ENCODE assay signal across 10 mouse cellular contexts in the genomic region with DNA sequence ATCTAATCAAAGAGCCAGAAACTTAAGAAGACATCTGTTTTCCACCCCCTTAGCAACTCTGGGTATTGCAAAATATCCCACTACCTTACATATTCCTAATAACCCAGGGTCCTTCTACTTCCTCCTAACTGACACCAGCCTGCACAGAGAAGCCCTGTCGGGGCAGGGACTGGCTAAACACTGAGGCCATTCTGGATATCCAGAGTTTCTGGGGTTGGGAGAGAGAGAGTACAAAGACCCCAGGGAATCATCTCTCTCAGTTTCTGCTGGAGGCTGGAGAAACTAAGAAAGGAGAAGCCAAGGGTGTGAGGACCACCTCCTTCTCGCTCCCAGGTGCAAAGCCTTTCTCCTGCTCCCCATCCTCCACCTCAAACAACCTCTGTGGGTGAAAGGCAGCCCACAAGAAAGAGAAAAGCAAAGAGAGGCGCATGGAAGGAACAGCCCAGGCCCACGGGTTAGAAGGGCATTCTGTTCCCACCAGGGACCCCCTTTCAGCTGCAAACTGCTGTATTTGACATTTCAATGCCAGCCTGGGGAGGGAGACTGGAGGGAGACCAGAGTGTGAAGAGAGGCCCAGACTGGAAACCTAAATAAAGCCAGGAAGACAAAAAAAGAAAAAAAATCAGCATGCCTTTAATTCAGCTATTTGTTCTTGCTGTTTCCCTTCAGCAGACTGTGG.
A peak's percentile ranks its signal among the peaks of the same experiment; 100 is the strongest.
DNase-seq lines count a peak whose midpoint lies in the region; ATAC-seq and TF ChIP-seq lines count a peak whose summit lies in the region.
"Had no signal": no experiment of that assay in that cellular context is flagged by ENCODE, and none has a peak within 500 bp of the region (broad histone marks: within the 10 kb centered on the region; RNA-seq: fewer than 3 reads in every experiment).

No protein-coding gene starts in this region.

- no peaks in the 10 kb centered on the region for H3K36me3 ChIP-seq in lung, embryonic 15.5 days
- no peaks in the 10 kb centered on the region for H3K36me3 ChIP-seq in embryonic facial prominence, embryonic 13.5 days
- no peaks in the 10 kb centered on the region for H3K36me3 ChIP-seq in hindbrain, embryonic 14.5 days (replicated peaks; ENCODE audit: control insufficient read depth, insufficient read depth)
- H3K36me3 ChIP-seq in neural tube, embryonic 12.5 days, result no peaks in the 10 kb centered on the region
- no peaks in the 10 kb centered on the region for H3K36me3 ChIP-seq in heart, adult 2 months (ENCODE audit: control insufficient read depth, insufficient read depth, low read length)
- H3K36me3 ChIP-seq in heart, embryonic 10.5 days, result no peaks in the 10 kb centered on the region
- H3K36me3 ChIP-seq: liver, embryonic 12.5 days had no signal

- no peak for TF ChIP-seq CTCF in heart, adult 2 months (IDR thresholded peaks at IDR 0.05)

- 32% methylated on average over 4 of the region's 4 CpGs for WGBS in lung, embryonic 15.5 days
- 24% methylated on average over 4 of the region's 4 CpGs for WGBS in embryonic facial prominence, embryonic 13.5 days
- 4% methylated on average over 4 of the region's 4 CpGs for WGBS in hindbrain, embryonic 14.5 days
- 7% methylated on average over 4 of the region's 4 CpGs for WGBS in neural tube, embryonic 12.5 days
- WGBS in heart, adult 2 months, result 47% methylated on average over 4 of the region's 4 CpGs
- 30% methylated on average over 4 of the region's 4 CpGs for WGBS in heart, embryonic 10.5 days

- H3K4me3 ChIP-seq in lung, embryonic 15.5 days, result no peak overlapping the region
- H3K4me3 ChIP-seq in embryonic facial prominence, embryonic 13.5 days, result no peak overlapping the region
- H3K4me3 ChIP-seq in hindbrain, embryonic 14.5 days (replicated peaks; ENCODE audit: low read length), result no peak overlapping the region
- no peak overlapping the region for H3K4me3 ChIP-seq in neural tube, embryonic 12.5 days
- H3K4me3 ChIP-seq in heart, adult 2 months, result no peak overlapping the region
- H3K4me3 ChIP-seq in heart, embryonic 10.5 days, result no peak overlapping the region
- H3K4me3 ChIP-seq: liver, embryonic 12.5 days had no signal

- H3K9me3 ChIP-seq in lung, embryonic 15.5 days, result no peaks in the 10 kb centered on the region
- H3K9me3 ChIP-seq in embryonic facial prominence, embryonic 13.5 days, result no peaks in the 10 kb centered on the region
- no peaks in the 10 kb centered on the region for H3K9me3 ChIP-seq in hindbrain, embryonic 14.5 days (ENCODE audit: control insufficient read depth, low read length)
- no peaks in the 10 kb centered on the region for H3K9me3 ChIP-seq in neural tube, embryonic 12.5 days
- no peaks in the 10 kb centered on the region for H3K9me3 ChIP-seq in heart, embryonic 10.5 days
- H3K9me3 ChIP-seq: liver, embryonic 12.5 days had no signal

- H3K4me2 ChIP-seq in lung, embryonic 15.5 days, result no peak overlapping the region
- no peak overlapping the region for H3K4me2 ChIP-seq in embryonic facial prominence, embryonic 13.5 days
- no peak overlapping the region for H3K4me2 ChIP-seq in hindbrain, embryonic 14.5 days (replicated peaks)
- no peak overlapping the region for H3K4me2 ChIP-seq in neural tube, embryonic 12.5 days (replicated peaks)
- H3K4me2 ChIP-seq: liver, embryonic 12.5 days had no signal

- no peak overlapping the region for H3K9ac ChIP-seq in lung, embryonic 15.5 days
- H3K9ac ChIP-seq in embryonic facial prominence, embryonic 13.5 days, result no peak overlapping the region
- 0 out of 2 replicates have a peak overlapping the region, but pooled peaks have one; percentile 28 for H3K9ac ChIP-seq in hindbrain, embryonic 14.5 days
- H3K9ac ChIP-seq in neural tube, embryonic 12.5 days, result no peak overlapping the region
- no peak overlapping the region for H3K9ac ChIP-seq in heart, adult 2 months (ENCODE audit: low read depth, low read length)
- H3K9ac ChIP-seq: liver, embryonic 12.5 days had no signal

- TF ChIP-seq EP300 in heart, adult 2 months (IDR thresholded peaks at IDR 0.05; ENCODE audit: insufficient read depth, low read depth, low read length), result no peak

- no peaks in the 10 kb centered on the region for H3K79me2 ChIP-seq in heart, adult 2 months (replicated peaks; ENCODE audit: control insufficient read depth, insufficient read depth, low read length)

- no peak for DNase-seq in lung, postnatal 4 days
- peak; percentile 55 for DNase-seq in hindbrain, embryonic 14.5 days (ENCODE audit: low spot score)
- no peak for DNase-seq in heart, adult 18-20 months
- no peak for DNase-seq in heart, adult 2 months
- DNase-seq in heart, embryonic 10.5 days (ENCODE audit: low spot score), result no peak
- DNase-seq: layer of hippocampus, postnatal 36 days had no signal

- no peak for ATAC-seq in lung, embryonic 15.5 days (ENCODE audit: borderline replicate concordance, extremely low read depth, low FRiP score, low TSS enrichment)
- ATAC-seq in embryonic facial prominence, embryonic 13.5 days (ENCODE audit: insufficient number of reproducible peaks, insufficient read depth, low FRiP score, low TSS enrichment, low read depth), result no peak
- peak; percentile 85 for ATAC-seq in hindbrain, embryonic 14.5 days (ENCODE audit: low FRiP score)
- peak; percentile 91 for ATAC-seq in neural tube, embryonic 12.5 days (ENCODE audit: low FRiP score, low read depth)
- ATAC-seq: liver, embryonic 12.5 days had no signal

- no peaks in the 10 kb centered on the region for H3K27me3 ChIP-seq in lung, embryonic 15.5 days
- no peaks in the 10 kb centered on the region; the same call in 1 of the 2 replicates for H3K27me3 ChIP-seq in embryonic facial prominence, embryonic 13.5 days
- H3K27me3 ChIP-seq in hindbrain, embryonic 14.5 days (ENCODE audit: control insufficient read depth, insufficient read depth, low read length), result no peaks in the 10 kb centered on the region
- H3K27me3 ChIP-seq in neural tube, embryonic 12.5 days (replicated peaks), result no peaks in the 10 kb centered on the region
- no peaks in the 10 kb centered on the region for H3K27me3 ChIP-seq in heart, adult 2 months (ENCODE audit: control insufficient read depth, insufficient read depth, low read length)
- H3K27me3 ChIP-seq in heart, embryonic 10.5 days (ENCODE audit: insufficient read depth, poor library complexity, severe bottlenecking), result peaks cover 5% of the 10 kb centered on the region; the same call in 1 of the 2 replicates
- H3K27me3 ChIP-seq: liver, embryonic 12.5 days had no signal

- intact Hi-C loops in heart, adult 2 months (cut with DNase I), result no loop called here

- 0 out of 2 replicates have a peak overlapping the region, but pooled peaks have one; percentile 24 for H3K27ac ChIP-seq in lung, embryonic 15.5 days
- H3K27ac ChIP-seq in embryonic facial prominence, embryonic 13.5 days, result peak overlapping the region; percentile 22; the same call in 1 of the 2 replicates
- peak overlapping the region; percentile 73 for H3K27ac ChIP-seq in hindbrain, embryonic 14.5 days
- H3K27ac ChIP-seq in neural tube, embryonic 12.5 days, result peak overlapping the region; percentile 73
- H3K27ac ChIP-seq in heart, adult 2 months, result no peak overlapping the region
- no peak overlapping the region for H3K27ac ChIP-seq in heart, embryonic 10.5 days
- H3K27ac ChIP-seq: liver, embryonic 12.5 days had no signal

- no peak for TF ChIP-seq POLR2A in heart, adult 2 months (IDR thresholded peaks at IDR 0.05; ENCODE audit: insufficient read depth, low read depth, low read length)

- no peaks in the 10 kb centered on the region for H3K4me1 ChIP-seq in lung, embryonic 15.5 days
- H3K4me1 ChIP-seq in embryonic facial prominence, embryonic 13.5 days, result peaks cover 13% of the 10 kb centered on the region
- peaks cover 9% of the 10 kb centered on the region for H3K4me1 ChIP-seq in hindbrain, embryonic 14.5 days (replicated peaks; ENCODE audit: control insufficient read depth, insufficient read depth, low read length)
- H3K4me1 ChIP-seq in neural tube, embryonic 12.5 days, result peaks cover 19% of the 10 kb centered on the region
- H3K4me1 ChIP-seq in heart, adult 2 months (ENCODE audit: control insufficient read depth, insufficient read depth, low read length), result no peaks in the 10 kb centered on the region
- H3K4me1 ChIP-seq in heart, embryonic 10.5 days, result no peaks in the 10 kb centered on the region
- H3K4me1 ChIP-seq: liver, embryonic 12.5 days had no signal

Comparison
In these comparisons a context has a peak if more than half of its experiments do, and no peak if none do; other contexts are left out.
1. ATAC-seq: peak in hindbrain, embryonic 14.5 days (single experiment) and neural tube, embryonic 12.5 days (single experiment); none in lung, embryonic 15.5 days (single experiment) and embryonic facial prominence, embryonic 13.5 days (single experiment).
2. H3K27ac ChIP-seq: peak in lung, embryonic 15.5 days (single experiment), embryonic facial prominence, embryonic 13.5 days (single experiment), hindbrain, embryonic 14.5 days (single experiment) and neural tube, embryonic 12.5 days (single experiment); none in heart, adult 2 months (single experiment) and heart, embryonic 10.5 days (single experiment).